Mouse (Mus musculus) erythroblast, adult 5-6 weeks (primary cell): Measurements from ENCODE around the gene Lin7b. TPM values are rescaled to one million over a fixed set of nuclear protein-coding genes. Genes with fewer than 3 reads are reported as not detected.
A peak's percentile ranks its signal among the peaks of the same experiment; 100 is the strongest.

ENCODE experiments used
- ATAC-seq: replicated peaks from 2 replicates; pipeline ENCODE4 v1.8.0; 2016; ENCODE audit warnings: moderate number of reproducible peaks, mild to moderate bottlenecking, moderate TSS enrichment, inconsistent platforms; ENCODE audit not compliant: poor library complexity, low FRiP score, severe bottlenecking
- total RNA-seq, 2 experiments: library from RNA; stranded (forward) in 1 of 2; stranded (reverse) in 1 of 2; fragments of 150-400 nt in 1 of 2; fragments of 200-764, 138-1000 nt in 1 of 2; gene quantifications; 2 replicates each; pipeline versions ENCODE4 v1.2.3 to v1.2.4; 2015 to 2017; ENCODE audit warnings: low replicate concordance in 2 of 2

The Lin7b gene
- total RNA-seq (2015; ENCODE audit: low replicate concordance) (1.5 TPM in 1 of 2 replicates, not detected in the other), total RNA-seq (2017; ENCODE audit: low replicate concordance) (5.4 TPM in 1 of 2 replicates, not detected in the other)

GRCm38 (mm10) chr7:45370475-45371311, at the start of gene Lin7b:
Gene Lin7b, minus strand, starts transcription at chr7:45370583.
- peak; percentile 62 for ATAC-seq

- ATAC-seq = no peak
Observed at GRCm38 (mm10) chr7:45417962-45418492, 47.6 kb upstream of the Lin7b start.

- no peak for ATAC-seq
Observed at GRCm38 (mm10) chr7:45415636-45416035, 45.3 kb upstream of the Lin7b start.

GRCm38 (mm10) chr7:45414740-45415224, 44.4 kb upstream of the Lin7b start:
- ATAC-seq = no peak

GRCm38 (mm10) chr7:45413864-45414739, 43.7 kb upstream of the Lin7b start:
- no peak for ATAC-seq

- ATAC-seq = no peak
Observed at GRCm38 (mm10) chr7:45413113-45413863, 42.9 kb upstream of the Lin7b start, which contains the start of gene Ntf5. Gene Ntf5, plus strand, starts transcription at chr7:45413695.

GRCm38 (mm10) chr7:45412421-45412820, 42.0 kb upstream of the Lin7b start:
- ATAC-seq = no peak

GRCm38 (mm10) chr7:45409497-45410163, 39.2 kb upstream of the Lin7b start:
- no peak for ATAC-seq

GRCm38 (mm10) chr7:45408949-45409348, 38.6 kb upstream of the Lin7b start:
- no peak for ATAC-seq

GRCm38 (mm10) chr7:45408351-45408750, 38.0 kb upstream of the Lin7b start:
- ATAC-seq = no peak

- ATAC-seq = no peak
Observed at GRCm38 (mm10) chr7:45407836-45408235, 37.5 kb upstream of the Lin7b start.

- no peak for ATAC-seq
Observed at GRCm38 (mm10) chr7:45406157-45407156, 36.1 kb upstream of the Lin7b start.

- peak; percentile 80 for ATAC-seq
Observed at GRCm38 (mm10) chr7:45405091-45406075, 35.0 kb upstream of the Lin7b start, which contains the start of gene Kcna7. Gene Kcna7, plus strand, starts transcription at chr7:45405653.

- ATAC-seq = peak; percentile 48; the same call in 1 of the 2 replicates
Observed at GRCm38 (mm10) chr7:45403532-45404261, 33.3 kb upstream of the Lin7b start.

- no peak for ATAC-seq
Observed at GRCm38 (mm10) chr7:45401521-45402085, 31.2 kb upstream of the Lin7b start.
